Mouse (Mus musculus) hindbrain, postnatal 0 days (tissue): ENCODE data around the gene Entpd3. TPM values are rescaled to one million over a fixed set of nuclear protein-coding genes. Genes with fewer than 3 reads are reported as not detected.

ENCODE experiments used
- ATAC-seq: fragments of 200-750 bp; cut with Nextera tagmentation; 2 replicates; pipeline ENCODE4 v1.8.0; 2017; ENCODE audit warnings: mild to moderate bottlenecking, moderate TSS enrichment, moderate library complexity
- DNase-seq: peaks from one replicate; pipeline ENCODE4 v3.0.0-alpha.2; 2015; ENCODE audit warnings: low spot score
- H3K27ac ChIP-seq: fragments of 300-500 bp; sonication (generic); 2 replicates; pipeline ENCODE4 v1.5.1; 2014; ENCODE audit warnings: mild to moderate bottlenecking
- H3K27me3 ChIP-seq: fragments of 300-500 bp; sonication (generic); 2 replicates; pipeline ENCODE4 v1.6.1; 2014; ENCODE audit warnings: low read length, mixed read lengths; ENCODE audit not compliant: insufficient read depth
- H3K36me3 ChIP-seq: fragments of 300-500 bp; sonication (generic); 2 replicates; pipeline ENCODE4 v1.6.1; 2014; ENCODE audit warnings: low read length, mixed read lengths; ENCODE audit not compliant: insufficient read depth
- H3K4me1 ChIP-seq: fragments of 300-500 bp; sonication (generic); 2 replicates; pipeline ENCODE4 v1.6.1; 2014; ENCODE audit warnings: antibody characterized with exemption, low read length, mixed read lengths; ENCODE audit not compliant: insufficient read depth
- H3K4me2 ChIP-seq: fragments of 300-500 bp; sonication (generic); 2 replicates; pipeline ENCODE4 v1.6.1; 2014; ENCODE audit warnings: low read depth, mild to moderate bottlenecking, low read length, moderate library complexity, mixed read lengths
- H3K4me3 ChIP-seq: fragments of 300-500 bp; sonication (generic); 2 replicates; pipeline ENCODE4 v1.5.1; 2014; ENCODE audit warnings: low read length
- H3K9ac ChIP-seq: fragments of 300-500 bp; sonication (generic); replicated peaks from 2 replicates; pipeline ENCODE4 v1.6.1; 2014; ENCODE audit warnings: mild to moderate bottlenecking, low read length, moderate library complexity, mixed read lengths
- H3K9me3 ChIP-seq: fragments of 300-500 bp; sonication (generic); 2 replicates; pipeline ENCODE4 v1.6.1; 2016; ENCODE audit warnings: low read length, mixed read lengths
- CTCF ChIP-seq: IDR thresholded peaks from 2 replicates; pipeline ENCODE4 v1.5.1; 2016; ENCODE audit warnings: antibody characterized with exemption, control low read depth, low read depth
- WGBS: fragments of 180-500 bp; shearing (Covaris S2); extraction: QIAGEN DNeasy Blood & Tissue Kit; methylation state at CpG from one replicate; pipeline ENCODE4 v1.1.7; 2014; 5-methylcytosine and 5-hydroxymethylcytosine counted together
- polyA plus RNA-seq: library from polyadenylated mRNA; unstranded; fragments of >200 nt; fragmentation: Nextera tagmentation; extraction: Ambion mirVana; gene quantifications from 2 replicates; pipeline ENCODE4 v1.2.1, GENCODE M21; 2015
- total RNA-seq: library from RNA; depleted of rRNA; stranded (reverse); fragments of >200 nt; gene quantifications from 2 replicates; pipeline ENCODE4 v1.2.3, GENCODE M21; 2014

Gene Entpd3
- total and polyA plus RNA-seq, 2 experiments from 2014 or later = 4.0 to 4.4 TPM

DNA sequence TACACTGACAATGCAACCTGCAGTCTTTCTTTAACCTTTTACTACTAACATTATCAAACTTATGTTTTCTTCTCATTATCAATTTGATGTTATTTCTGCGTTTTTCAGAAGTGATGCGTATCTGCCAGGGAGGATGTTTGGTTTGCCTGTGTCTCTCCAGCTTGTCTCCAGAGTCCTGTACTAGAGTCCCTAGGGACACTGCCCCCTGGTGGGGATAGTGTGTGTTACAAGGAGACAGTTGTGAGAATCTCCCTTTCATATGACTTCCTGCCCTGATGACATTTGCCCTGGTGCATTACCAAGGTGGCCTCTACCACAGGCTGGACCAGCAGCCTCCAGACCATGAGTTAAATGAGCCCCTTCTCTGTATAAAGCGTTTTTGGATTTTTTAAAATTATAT is 46.9 kb downstream of the Entpd3 start:
- Histone ChIP-seq H3K9me3 (no peaks in the 10 kb centered on the region), H3K4me3 (no peak overlapping the region), H3K36me3 (no peaks in the 10 kb centered on the region), H3K4me2 (no peak overlapping the region), H3K27ac (no peak overlapping the region), H3K27me3 (no peaks in the 10 kb centered on the region), H3K9ac (no peak overlapping the region), H3K4me1 (no peaks in the 10 kb centered on the region)
- peak; percentile 81 for DNase-seq
- no peak for ATAC-seq
- peak; percentile 92 for TF ChIP-seq CTCF
- 11% methylated on average over 3 of the region's 3 CpGs for WGBS

DNA sequence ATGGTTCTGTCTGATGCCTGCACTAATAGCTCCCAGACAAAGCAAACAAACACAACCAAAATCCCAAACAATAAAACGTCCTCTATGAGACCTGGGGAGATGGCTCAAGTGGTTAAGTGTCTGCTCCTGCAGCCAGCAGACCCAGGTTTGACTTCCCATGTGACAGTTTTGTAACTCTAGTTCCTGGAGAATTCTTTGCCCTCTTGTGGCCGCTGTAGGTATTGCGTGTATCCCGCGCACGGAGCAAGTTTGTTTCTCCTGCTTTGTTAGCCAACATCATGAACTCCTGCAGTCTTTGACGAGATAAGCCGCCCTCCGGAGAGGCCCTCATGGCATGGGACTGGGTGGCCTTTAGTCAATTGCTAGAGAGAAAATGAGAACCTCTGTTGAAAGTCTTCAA is 51.9 kb downstream of the Entpd3 start:
- H3K36me3 ChIP-seq = no peaks in the 10 kb centered on the region
- H3K4me3 ChIP-seq = no peak overlapping the region
- no peak overlapping the region for H3K9ac ChIP-seq
- no peaks in the 10 kb centered on the region for H3K27me3 ChIP-seq
- ATAC-seq (no peak), DNase-seq (peak; percentile 82)
- 3% methylated on average over 9 of the region's 9 CpGs for WGBS
- no peaks in the 10 kb centered on the region for H3K9me3 ChIP-seq
- H3K27ac ChIP-seq = no peak overlapping the region
- no peaks in the 10 kb centered on the region for H3K4me1 ChIP-seq
- no peak overlapping the region for H3K4me2 ChIP-seq
- peak; percentile 90 for TF ChIP-seq CTCF

DNA sequence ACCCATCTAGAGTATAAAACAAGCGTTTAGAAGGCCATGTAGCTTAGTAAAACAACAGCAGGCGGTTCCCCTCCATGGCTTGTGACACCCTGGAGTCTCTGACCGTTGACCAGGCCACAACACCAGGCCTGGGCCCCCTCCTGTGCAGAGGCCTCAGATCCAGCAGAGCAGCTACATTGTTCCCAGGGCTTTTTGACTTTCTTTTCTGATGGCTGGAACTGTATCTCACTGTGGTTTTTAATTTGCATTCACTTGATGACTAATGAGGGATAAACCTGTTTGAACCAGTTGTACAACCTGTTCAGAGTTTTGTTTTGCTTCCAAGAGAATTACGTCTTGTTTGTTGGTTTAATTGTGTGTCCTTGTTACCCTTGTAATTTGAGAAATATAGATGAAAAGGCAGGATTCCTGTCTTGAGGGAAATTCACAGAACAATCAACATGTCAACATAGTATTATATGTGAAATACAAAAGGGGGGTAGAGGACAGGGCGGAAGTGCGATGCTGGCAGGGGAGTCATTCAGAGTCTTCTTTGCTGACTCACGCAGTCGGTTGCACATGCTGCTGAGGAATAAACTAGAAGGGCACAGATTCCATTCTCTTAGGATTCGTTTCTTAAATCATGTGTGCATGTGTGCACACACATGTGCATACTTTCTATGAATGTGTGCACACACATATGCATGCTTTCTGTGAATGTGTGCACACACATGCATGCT is 53.9 kb downstream of the Entpd3 start:
- ATAC-seq (no peak), DNase-seq (no peak)
- Histone ChIP-seq H3K9me3 (no peaks in the 10 kb centered on the region), H3K4me1 (no peaks in the 10 kb centered on the region), H3K4me2 (no peak overlapping the region), H3K36me3 (no peaks in the 10 kb centered on the region), H3K27me3 (no peaks in the 10 kb centered on the region), H3K4me3 (no peak overlapping the region), H3K27ac (no peak overlapping the region), H3K9ac (no peak overlapping the region)
- 37% methylated on average over 9 of the region's 9 CpGs for WGBS
- TF ChIP-seq CTCF = no peak

DNA sequence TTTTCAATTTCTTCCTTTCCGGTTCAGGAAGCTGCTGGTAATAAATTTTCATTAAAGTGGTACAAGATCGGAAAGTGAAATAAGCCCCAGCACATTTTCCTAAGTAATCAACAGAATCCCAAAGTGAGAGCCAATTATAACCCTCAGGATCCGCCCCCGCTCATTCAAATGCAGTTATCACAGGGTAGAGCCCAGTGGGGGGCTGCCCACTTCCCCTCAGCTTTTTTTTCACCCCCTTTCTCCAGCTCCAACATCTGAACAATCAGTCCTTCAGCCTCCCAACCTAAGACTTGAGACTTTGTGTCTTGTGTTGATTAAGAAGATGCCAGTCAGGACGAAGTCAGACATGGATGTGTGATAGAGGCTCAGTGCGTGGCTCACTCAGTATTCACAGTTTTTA is 55.2 kb downstream of the Entpd3 start:
- ATAC-seq = no peak
- no peak for TF ChIP-seq CTCF
- Histone ChIP-seq H3K36me3 (no peaks in the 10 kb centered on the region), H3K4me1 (no peaks in the 10 kb centered on the region), H3K4me2 (no peak overlapping the region), H3K27me3 (no peaks in the 10 kb centered on the region), H3K27ac (no peak overlapping the region), H3K9me3 (no peaks in the 10 kb centered on the region), H3K9ac (no peak overlapping the region), H3K4me3 (no peak overlapping the region)
- no peak for DNase-seq
- 41% methylated on average over 6 of the region's 6 CpGs for WGBS

DNA sequence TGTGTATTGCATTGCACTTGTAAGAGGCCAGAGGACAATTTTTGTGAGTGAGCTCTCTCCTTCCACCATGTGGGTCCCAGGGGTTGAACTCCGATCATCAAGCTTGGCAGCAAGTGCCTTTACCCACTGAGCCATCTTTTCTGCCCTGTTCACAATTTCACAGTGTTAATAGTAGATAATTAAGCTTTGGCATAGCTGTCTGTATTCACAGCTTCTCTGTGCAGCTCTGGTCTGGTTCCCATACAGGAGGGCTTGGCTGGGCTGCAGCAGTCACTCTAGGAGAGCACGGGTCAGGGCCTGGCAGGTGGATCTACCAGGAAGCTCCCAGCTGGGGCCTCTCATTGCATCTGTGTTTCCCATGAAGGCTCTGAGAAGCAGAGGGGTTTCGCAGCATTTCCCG is 55.7 kb downstream of the Entpd3 start:
- H3K4me3 ChIP-seq = no peak overlapping the region
- H3K27ac ChIP-seq = no peak overlapping the region
- peak; percentile 58 for ATAC-seq
- H3K9me3 ChIP-seq = no peaks in the 10 kb centered on the region
- no peaks in the 10 kb centered on the region for H3K36me3 ChIP-seq
- H3K27me3 ChIP-seq = no peaks in the 10 kb centered on the region
- 33% methylated on average over 4 of the region's 4 CpGs for WGBS
- DNase-seq = peak; percentile 46
- no peaks in the 10 kb centered on the region for H3K4me1 ChIP-seq
- H3K4me2 ChIP-seq = no peak overlapping the region
- no peak overlapping the region for H3K9ac ChIP-seq
- TF ChIP-seq CTCF = no peak

DNA sequence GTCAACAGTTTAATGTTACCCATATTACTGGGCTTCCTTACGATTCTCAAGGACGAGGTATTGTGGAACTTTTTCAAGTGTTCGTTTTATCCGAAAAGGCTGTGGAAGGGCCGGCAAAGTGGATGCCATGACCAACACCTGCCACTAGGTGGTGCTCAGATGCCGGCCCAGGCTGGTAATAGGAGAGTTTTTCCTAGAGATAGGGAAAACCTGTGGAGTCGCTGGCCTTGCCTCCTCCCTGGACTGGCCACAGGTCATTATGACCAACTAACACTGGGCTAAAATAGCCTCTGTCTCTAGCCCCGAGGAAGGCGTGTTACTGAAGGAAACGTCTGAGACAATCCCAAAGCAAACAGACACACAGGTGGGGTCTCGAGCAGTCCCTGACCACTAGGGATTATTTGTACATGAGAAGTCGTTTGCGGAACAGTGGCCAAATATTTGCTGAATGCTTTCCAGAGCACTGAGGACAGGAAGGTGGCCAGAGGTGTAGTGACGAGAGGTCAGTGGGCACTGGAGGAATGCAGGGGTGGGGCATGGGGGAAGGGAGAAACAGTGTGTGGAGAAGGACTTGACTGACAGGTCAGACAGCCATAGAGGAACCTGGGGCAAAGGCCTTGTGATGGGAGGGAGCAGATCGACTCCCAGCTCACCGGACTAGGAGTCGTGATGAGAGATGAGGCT is 62.0 kb downstream of the Entpd3 start:
- Histone ChIP-seq H3K4me1 (peaks cover 6% of the 10 kb centered on the region; the same call in 1 of the 2 replicates), H3K36me3 (no peaks in the 10 kb centered on the region), H3K4me2 (no peak overlapping the region), H3K9me3 (no peaks in the 10 kb centered on the region), H3K27ac (no peak overlapping the region), H3K27me3 (no peaks in the 10 kb centered on the region), H3K9ac (no peak overlapping the region), H3K4me3 (no peak overlapping the region)
- WGBS = 21% methylated on average over 17 of the region's 17 CpGs
- ATAC-seq (peak; percentile 55), DNase-seq (peak; percentile 83)
- peak; percentile 97 for TF ChIP-seq CTCF
